1 mouse cellular context compared by ENCODE assay signal in the genomic region with DNA sequence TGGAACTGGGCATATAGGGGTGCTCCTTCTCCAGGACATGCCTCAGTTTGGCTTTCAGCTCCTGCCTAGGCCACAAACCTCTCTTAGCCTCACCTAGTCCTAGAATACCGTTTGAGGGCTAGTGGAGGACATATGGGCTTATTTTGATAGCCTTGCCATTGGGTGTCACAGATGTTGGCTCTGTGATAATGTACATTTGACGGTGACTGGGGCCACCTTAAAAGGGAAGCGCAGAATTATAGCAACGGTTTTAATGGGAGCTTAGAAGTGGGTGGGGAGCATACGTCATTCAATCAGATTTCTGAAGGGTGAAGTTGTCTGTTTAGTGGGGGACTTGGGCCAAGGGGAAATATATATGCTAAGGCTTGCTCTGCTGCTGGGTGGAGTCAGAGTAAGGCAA.
TF ChIP-seq lines count a peak whose summit lies in the region.

No protein-coding gene starts in this region.

TF ChIP-seq in MEL, 35 proteins besides CTCF, POLR2A, EP300 and RAD21 (continued from another document):
- peak; percentile 23; the same call in 1 of the 2 replicates for TF ChIP-seq MYB (IDR thresholded peaks at IDR 0.05; ENCODE audit: low read depth, low read length)
